Mouse (Mus musculus): ENCODE measurements around the gene Rpl9-ps6.
"Not testable (repeated sequence)": the region's sequence is repeated elsewhere in the genome, so short reads cannot be mapped to it uniquely, and the experiment has no call there.

The Rpl9-ps6 gene

DNA sequence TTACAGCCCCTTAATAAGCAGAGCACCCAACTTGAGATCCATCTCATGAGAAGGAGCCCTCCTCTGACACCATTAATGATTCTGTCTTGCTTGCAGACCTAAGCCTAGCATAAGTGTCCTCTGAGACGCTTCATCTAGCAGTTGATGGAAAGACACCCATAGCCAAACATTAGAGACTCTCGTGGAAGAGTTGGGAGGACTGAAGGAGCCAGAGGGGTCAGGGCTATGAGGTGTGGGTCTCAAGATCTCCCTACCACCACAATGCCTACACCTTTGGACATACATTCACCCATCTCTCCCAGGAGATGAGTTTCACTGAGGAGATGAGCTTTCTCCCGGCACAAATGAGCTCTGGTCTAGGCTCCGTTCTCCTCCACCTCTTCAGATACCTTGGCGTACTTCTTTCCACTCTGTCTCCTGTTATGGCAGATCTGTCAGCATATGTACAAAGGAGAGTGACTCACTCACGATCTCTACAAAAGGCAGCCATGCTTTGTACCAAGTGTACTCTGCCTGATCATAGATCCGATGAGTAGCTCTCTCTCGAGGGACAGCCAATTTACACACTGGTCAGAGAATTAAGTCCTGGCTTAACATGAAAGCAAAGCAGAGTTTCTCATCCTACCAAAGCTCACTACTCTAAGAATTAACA lies 14.5 kb upstream of the Rpl9-ps6 start:
- DNase-seq = no peak

DNA sequence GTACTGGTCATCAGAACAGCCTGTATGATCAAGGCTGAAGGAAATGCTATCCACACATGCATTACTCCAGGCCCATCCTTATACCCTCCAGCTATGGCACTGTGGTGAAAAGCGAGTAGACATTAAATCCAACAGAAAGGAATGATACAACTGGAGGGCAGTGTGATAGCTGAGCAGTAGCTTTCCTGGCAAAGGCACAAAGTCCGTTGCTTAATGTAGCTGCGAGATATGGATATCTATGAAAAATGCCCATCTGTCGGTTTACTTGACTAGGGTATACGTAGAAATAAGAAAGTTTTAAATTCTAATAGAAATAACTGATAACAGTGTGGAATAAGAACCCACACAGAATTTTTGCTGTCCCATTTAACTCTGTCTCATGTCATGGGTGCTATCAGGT lies 13.9 kb upstream of the Rpl9-ps6 start:
- DNase-seq = no peak

DNA sequence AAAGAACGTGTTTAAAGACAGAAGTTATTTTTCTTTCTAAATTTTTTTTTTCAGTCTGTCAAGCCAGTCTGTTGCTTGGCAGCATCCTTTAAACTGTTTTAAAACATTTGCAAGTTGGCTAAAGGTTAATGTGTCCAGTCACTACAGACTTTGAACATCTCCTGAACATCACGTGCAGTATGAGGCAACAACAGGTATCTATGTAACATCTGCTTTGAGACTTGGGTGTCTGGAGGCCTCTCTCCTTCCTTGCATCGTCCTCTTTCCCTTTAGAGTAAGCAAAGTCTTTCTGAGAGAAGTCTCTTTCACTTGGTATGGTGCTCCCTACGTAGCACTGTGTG lies 10.3 kb upstream of the Rpl9-ps6 start:
- DNase-seq = no peak

DNA sequence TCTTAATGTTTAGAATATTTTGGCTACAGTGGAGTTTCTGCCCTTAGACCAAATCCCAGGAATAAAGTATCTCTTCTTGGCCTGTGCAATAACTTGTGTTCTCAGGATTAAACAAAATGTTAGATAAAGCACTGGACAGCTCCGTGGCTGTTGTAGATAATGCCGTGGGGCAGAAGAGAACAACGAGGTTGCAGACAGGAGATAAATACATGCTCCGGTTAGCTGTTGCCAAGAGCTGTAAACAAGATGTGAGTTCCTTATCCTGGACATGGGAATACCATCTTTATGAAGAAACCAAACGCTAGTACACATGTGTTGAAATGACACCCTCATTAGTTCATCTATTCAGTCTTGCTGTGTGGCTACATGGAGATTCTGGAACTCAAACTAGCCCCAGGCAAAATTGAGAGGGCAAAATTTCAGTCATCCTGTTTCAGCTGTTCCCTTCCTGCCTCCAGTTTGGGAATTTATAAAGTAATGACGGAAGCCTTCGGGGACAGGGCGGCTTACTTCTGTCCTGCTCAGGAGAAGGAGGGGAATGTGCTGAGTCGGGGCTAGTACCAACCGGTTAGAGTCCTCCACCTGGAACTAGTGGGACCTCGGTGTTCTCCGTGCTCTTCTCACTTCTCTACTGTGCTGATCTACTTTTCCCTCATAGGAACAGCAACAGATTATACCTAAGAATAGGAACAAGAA lies 9.8 kb upstream of the Rpl9-ps6 start:
- no peak for DNase-seq

DNA sequence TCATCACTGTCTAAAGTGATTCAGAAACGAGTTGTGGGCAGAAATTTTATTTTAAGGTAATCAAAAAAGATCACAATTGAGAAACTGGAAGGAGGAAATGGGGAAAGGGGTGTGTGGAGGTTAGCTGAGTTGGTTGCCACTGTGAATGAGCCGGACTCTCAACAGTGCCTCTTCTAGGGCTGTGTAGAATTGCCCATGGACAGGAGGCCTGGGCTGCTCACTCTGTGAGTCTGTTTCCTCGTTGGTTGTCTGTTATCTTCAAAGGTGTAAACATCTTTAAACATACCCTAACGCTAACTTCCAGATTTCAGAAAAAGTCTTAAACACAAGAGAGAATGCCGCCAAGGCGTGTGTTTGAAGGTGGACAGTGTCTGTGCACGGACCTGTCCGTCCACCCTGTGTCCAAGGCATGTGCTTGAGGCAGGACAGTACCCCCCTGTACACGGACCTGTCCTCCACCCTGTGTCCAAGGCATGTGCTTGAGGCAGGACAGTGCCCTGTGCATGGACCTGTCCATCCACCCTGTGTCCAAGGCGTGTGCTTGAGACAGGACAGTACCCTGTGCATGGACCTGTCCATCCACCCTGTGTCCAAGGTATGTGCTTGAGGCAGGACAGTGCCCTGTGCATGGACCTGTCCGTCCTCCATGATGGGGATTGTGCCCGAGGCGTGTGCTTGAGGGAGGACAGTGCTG lies 4.3 kb upstream of the Rpl9-ps6 start:
- DNase-seq = no peak

DNA sequence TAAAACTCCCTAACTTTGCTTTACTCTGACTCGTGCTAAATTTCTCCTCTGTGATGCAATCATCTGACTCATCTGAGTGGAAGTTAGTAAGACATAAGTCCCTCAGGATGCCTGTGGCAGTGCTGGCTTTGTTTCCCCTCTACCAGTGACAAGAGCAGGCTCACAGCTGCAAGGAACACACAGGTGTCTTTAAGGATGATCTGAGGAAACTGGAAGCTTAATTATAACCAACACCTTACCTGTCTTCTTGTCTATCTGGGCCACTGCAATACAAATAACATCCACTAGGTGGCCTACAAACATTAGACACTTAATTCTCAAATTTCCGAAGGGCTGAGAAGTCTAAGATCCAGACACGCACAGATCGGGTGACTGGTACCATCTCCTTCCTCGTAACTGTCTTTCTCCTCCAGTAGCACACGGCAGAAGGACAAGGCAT lies 3.7 kb upstream of the Rpl9-ps6 start:
- peak; percentile 76 for DNase-seq

DNA sequence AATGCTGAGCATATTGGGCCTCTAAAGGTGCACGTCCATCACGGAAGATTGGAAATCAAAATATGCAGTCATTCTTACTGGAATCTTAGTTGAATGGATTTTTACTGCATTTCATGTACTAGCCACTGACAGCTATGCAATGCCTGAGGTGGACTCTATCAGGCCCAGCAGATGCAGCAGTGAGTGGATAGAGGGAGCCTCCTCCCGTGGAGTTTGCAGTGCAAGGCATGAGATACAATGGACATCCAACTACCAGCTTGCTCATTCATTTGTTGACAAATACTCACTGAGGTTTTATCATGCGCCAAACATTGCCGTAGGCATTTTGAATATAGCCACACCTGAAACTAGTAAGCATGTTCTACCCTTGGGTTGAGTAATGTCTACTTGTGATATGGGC lies 947 bp upstream of the Rpl9-ps6 start:
- no peak for DNase-seq

DNA sequence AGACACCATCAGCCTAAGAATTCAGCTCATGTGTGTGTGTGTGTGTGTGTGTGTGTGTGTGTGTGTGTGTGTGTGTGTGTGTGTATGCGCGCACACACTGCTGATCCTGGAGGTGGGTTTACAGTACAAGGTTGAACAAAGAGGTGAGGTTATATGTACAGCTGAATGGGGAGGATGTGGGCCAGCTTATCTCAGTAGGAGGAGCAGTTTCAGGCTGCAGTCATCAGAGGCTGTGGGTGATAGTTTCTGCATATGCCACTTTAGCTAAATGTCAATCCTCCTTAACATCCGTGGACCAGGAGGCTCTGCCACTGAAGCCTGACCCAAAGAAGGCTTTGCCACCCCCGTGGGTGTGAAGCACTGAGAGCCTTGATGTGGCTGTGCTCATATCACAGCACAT lies 1.1 kb downstream of the Rpl9-ps6 start:
- no peak for DNase-seq

DNA sequence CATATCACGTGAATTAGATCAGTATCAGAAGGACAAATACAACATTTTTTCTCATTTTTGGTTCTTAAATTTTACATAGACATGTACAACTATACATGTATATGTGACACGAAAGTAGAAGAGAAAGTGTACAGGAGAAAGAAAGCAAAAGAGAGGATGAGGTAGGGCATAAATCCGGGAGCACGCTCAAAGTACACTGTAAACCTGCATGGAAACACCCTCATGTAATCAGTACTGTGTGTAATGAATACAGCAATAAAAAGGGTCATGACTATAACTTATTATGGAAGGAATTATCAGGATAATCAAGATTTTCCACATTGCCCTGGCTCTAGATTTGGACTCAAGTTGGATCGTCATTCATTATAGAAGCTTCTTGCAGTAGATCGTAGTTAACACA lies 3.3 kb downstream of the Rpl9-ps6 start:
- DNase-seq = no peak

DNA sequence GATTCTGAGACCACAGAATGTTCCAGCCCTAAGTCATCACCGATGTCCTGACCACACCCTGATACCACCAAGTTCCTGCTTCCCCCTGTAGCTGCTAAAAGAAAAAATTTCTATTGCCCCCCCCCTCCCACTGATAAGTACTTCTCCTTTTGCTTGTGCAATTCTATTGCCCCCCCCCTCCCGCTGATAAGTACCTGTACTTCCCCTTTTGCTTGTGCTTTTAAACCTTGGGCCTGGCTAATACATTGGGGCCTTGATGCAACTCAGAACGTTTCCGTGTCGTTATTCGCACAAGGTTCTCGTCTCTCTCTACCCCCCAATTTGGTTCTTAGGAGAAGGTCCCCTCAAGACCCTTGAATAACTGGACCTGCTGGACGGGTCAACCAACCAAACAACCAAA lies 8.7 kb downstream of the Rpl9-ps6 start:
- not testable (repeated sequence) for DNase-seq

DNA sequence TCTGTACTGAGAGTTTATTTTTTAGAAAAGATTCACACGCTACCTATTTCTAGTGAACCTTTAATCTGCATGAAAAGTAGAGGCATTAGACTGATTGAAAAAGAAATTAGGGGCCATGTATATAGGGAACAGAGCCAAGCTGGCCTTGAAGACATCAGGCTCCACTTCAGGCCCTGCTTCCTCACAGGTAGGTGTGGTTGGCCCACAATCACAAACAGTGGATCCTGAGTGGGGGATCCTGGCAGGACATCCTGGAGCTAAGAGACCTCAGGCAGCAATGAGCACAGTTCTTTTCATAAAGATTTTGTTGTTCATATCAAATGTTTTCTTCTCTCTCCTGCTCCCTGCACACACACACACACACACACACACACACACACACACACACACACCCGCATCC lies 9.6 kb downstream of the Rpl9-ps6 start:
- DNase-seq = no peak

DNA sequence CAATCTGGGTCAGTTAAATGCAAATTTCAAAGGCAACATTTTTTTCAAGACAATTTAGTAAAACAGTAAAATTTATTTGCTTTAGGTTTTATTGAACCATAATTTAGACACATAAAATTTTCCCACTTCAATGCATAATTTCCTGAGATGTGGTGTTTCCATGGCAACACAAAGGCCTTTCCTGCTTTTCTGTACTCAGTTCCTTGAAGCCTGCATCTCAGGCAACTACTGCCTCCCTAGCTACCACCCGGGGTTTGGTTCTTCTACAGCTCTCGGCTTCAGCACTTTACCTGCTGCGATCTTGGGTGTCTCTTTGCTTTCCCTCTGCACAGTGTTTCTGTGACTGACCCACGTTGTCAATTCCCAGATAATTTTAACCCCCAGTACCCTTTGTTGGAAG lies 14.1 kb downstream of the Rpl9-ps6 start:
- DNase-seq = no peak

DNA sequence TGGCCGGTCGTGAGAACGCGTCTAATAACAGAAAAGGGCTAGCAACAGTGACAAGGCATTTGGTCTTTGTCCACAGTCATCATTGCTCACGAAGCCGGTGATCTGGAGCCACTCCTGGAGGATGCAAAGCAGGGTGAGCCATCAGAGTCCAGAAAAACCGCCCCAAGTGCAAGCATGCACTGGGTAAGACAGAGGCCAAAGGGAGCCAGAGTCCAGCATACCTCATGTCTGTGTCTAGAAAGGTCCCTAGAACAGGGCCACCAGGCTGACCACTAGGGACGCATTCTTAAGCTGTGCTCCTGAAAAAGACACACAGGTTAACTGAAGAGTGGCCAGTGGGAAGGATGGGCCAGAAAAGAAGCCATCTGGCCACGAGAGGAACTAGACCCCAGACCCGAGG lies 17.4 kb downstream of the Rpl9-ps6 start:
- DNase-seq = no peak

DNA sequence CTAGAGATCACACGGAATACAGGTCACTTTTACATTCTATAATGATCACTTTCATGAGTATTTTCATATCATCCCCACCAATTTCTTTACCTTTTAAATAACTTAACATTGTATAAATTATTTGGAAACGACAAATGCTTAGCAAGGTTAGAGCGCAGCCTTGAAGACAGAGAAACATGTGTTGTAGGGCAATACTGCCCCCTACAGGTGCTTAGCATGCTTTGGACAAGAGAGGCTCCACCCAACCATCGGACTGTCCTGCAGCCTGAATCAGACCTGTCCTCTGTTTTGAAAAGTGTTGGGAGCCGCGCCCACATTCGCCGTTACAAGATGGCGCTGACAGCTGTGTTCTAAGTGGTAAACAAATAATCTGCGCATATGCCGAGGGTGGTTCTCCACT lies 24.8 kb downstream of the Rpl9-ps6 start:
- DNase-seq = no peak

DNA sequence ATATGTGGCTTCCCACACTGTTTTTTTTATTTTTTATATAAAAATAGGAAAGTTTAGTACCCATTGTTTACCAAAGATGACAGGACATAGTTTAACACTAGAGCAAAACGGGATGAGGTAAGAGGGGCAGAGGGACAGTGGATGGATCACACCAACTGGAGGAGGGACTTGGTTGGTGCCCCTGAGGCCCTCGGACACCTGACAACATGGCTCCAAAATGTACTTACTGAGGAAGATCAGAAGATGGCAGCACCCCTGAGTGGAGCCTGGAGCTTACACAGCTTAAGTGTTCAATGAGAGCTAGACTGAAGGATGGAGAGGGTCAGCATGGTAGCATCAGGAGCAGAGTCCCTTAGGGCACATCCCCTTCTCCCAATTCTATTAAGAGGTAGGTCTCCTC lies 27.0 kb downstream of the Rpl9-ps6 start:
- no peak for DNase-seq

DNA sequence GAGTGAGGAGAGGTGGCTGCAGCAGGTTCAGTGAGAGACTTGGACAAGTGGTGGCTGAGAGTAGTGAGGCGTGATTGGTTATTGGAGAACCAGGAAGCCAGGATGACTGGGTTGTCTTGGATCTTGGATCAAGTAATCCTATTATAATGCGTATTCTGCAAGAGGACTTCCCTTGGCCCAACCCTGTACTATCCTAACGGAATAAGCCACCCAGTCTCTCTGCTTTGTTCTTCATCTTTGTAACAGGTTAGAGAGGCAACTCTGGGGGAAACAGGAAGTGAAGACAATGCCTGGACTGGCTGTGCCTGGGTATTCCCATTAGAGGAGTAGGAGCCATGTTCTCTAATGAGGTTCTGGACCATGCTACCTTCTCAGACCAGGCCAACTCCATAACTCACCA lies 40.5 kb downstream of the Rpl9-ps6 start:
- no peak for DNase-seq

DNA sequence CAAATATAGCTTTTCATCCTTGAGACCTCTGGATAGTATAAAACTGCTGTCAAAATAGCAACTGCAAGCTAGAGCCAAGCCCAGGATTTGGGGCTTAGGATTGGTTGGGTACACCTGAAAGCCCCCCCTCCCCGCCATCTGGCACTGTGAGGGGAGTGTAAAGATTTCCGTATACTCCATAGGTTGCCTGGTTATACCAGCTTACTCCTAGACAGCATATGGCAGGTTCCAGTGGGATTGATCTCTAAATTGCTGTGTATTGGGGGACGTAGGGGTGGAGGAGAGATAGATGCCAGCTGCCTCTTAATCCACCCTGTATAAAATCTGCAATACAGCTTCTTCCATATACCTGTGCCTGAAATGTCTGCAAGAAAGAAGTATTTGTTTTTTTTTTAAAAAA lies 41.7 kb downstream of the Rpl9-ps6 start:
- DNase-seq = peak; percentile 19

DNA sequence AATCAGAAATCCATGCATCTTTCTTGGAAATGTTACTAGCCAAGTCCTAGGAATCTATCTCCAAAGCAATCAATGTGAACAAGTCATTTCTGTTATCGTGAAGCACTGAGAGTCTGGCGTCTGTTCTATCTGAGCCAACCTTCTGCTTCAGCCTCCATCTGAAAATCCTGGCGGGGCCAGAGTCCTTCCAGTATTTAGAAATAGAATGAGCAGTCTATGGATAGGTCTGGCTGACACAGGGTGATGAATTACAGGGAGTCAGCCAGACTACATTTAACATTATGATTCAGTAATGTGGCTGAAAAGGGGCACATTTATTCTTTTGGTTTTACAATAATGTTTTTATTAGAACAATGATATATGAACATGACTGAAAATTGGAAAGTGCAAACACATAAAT lies 47.3 kb downstream of the Rpl9-ps6 start:
- no peak for DNase-seq

DNA sequence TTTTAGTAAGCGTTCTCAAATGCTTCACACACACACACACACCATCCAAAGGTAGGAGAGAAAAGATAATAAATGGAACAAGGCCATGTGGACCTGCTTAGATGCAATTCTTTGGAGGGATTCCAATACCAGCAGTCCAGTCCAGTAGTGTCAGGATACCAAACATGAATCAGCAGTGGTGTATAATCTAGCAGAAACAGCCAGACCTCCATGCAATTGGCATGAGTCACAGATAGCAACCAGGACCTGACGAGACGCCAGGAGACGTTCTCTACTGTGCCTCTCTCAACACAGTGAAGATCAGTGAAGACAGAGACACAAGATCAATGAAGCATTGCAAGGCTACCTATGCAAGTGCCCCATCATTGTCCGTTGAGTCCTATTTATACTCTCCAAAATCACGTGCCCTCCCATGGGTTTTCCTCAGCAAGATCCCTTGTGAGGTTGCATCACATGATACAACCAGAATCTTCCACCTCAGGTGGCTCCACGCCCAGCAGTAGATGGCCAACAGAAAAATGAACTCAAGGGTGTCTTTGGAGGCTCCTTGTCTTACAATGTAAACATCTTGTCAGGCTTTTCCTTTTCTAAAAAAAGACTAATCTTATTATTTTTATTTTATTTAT lies 49.6 kb downstream of the Rpl9-ps6 start:
- DNase-seq = no peak

Data from retina, postnatal 1 day (tissue).